Mouse (Mus musculus): ENCODE measurements around the gene Tbx2. TPM values are rescaled to one million over a fixed set of nuclear protein-coding genes. Genes with fewer than 3 reads are reported as not detected.
A peak's percentile ranks its signal among the peaks of the same experiment; 100 is the strongest.

Gene Tbx2
- polyA plus RNA-seq, 1 experiment from 2014 or later, result 0.43 TPM

DNA sequence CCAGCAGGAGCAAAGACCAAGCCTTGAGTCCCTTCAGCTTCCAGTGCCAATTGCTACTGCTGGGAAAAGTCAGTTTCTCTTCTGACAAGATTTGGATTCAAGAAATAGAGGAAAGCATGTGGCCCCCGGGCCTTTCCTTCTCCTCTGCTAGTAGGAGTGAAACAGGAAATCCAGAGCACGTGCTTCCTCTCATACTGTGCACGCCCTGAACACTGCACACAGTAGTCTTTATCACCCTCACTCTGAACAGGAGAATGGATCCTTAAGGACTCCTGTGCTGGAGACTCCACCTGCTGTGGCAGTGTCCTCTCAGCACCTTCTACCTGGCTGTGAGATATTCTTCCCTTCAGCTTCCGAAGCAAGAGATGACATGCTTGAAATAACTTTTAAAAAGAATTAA lies 21.1 kb upstream of the Tbx2 start:
- DNase-seq (ENCODE audit: low spot score), result no peak

DNA sequence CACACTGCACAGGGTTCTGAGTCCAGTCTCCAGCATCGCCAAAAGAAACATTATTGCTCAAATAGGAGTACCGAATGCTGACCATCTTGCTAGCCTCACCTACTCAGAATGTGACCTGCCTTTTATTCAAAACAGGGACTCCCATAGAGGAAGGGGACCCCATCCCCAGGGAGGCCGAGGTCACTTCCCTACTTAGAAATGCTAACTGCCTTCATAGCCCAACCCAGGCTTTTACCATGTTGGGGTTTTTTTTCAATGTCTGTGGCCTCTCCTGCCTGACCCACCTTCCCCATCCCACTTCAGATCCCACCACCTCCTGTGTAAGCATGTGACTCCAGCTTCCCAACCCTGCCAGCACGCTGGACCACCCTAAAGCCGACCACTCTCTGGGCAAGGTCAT lies 20.7 kb upstream of the Tbx2 start:
- 90% methylated on average over 5 of the region's 5 CpGs for WGBS
- H3K27me3 ChIP-seq (ENCODE audit: low read depth, poor library complexity, severe bottlenecking), result peaks cover 35% of the 10 kb centered on the region
- no peak overlapping the region for H3K4me3 ChIP-seq
- peaks cover 15% of the 10 kb centered on the region for H3K4me1 ChIP-seq
- no peaks in the 10 kb centered on the region for H3K9me3 ChIP-seq (replicated peaks)
- no peak overlapping the region for H3K27ac ChIP-seq (replicated peaks)
- no peaks in the 10 kb centered on the region for H3K36me3 ChIP-seq
- DNase-seq (ENCODE audit: low spot score), result no peak

More for the DNA sequence above, 21.1 kb upstream of the Tbx2 start:
- no peak overlapping the region for H3K4me3 ChIP-seq
- WGBS, result 81% methylated on average over 4 of the region's 4 CpGs
- H3K27ac ChIP-seq (replicated peaks), result no peak overlapping the region
- H3K4me1 ChIP-seq, result peaks cover 15% of the 10 kb centered on the region
- H3K36me3 ChIP-seq, result no peaks in the 10 kb centered on the region
- peaks cover 33% of the 10 kb centered on the region for H3K27me3 ChIP-seq (ENCODE audit: low read depth, poor library complexity, severe bottlenecking)
- no peaks in the 10 kb centered on the region for H3K9me3 ChIP-seq (replicated peaks)

DNA sequence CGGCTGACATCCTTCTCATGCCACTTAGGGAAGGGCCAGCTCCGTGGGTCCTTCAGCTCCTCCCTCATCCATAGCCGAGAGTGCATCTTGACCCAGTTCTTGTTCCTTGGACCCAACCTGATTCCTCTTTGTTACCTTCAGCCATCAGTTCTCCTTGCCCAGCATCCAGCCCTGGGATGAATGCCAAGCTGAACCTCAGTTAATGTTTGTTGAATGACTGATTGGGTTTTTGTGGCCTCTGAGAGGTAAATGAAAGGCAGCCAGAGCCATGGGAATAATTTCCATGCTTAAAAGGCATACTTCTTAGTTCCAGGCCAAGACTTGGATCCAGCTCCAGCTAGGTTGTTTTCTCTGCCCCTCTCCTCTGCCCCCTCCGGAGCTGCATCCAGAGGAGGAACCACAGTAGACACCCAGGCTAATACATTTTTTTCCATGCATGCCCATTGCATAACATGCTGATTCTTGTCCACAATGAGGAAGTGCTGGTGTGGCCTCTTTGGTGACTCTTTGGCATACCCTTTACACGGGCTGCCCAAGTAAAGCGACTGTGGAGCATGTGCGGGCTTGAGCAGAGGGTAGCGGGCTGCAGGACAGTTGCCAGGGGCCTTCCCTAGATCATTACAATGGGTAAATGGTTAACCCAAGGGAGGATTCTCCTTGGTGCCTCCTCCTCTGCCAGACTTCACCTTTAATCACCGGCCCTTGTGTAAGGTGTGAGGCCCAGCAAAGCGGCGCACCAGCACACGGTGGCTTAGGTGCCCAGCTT lies 20.0 kb upstream of the Tbx2 start:
- Histone ChIP-seq H3K36me3 (no peaks in the 10 kb centered on the region), H3K27ac (replicated peaks) (no peak overlapping the region), H3K4me3 (no peak overlapping the region), H3K27me3 (ENCODE audit: low read depth, poor library complexity, severe bottlenecking) (peaks cover 42% of the 10 kb centered on the region), H3K9me3 (replicated peaks) (no peaks in the 10 kb centered on the region), H3K4me1 (peaks cover 15% of the 10 kb centered on the region)
- no peak for DNase-seq (ENCODE audit: low spot score)
- WGBS, result 93% methylated on average over 12 of the region's 12 CpGs

DNA sequence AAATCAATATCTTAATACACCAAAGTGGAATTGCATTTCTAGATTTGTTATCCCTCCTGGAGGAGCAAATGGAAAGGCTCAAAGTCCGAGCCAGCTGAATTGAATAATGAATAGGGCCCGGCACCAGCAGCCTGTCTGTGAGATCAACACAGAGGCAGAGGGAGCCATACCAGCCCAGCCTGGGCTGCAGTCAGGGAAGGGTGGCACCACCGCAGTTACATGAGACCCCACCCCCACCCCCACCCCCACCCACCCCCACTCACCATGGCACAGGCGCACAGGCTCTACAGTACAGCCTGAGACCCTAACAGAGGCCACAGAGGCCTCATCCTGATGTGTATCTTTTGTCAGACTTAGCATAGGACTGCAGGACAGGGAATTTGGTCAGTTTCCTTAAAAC lies 17.7 kb upstream of the Tbx2 start:
- peaks cover 64% of the 10 kb centered on the region for H3K27me3 ChIP-seq (ENCODE audit: low read depth, poor library complexity, severe bottlenecking)
- no peaks in the 10 kb centered on the region for H3K36me3 ChIP-seq
- DNase-seq (ENCODE audit: low spot score), result no peak
- peaks cover 18% of the 10 kb centered on the region for H3K4me1 ChIP-seq
- H3K27ac ChIP-seq (replicated peaks), result no peak overlapping the region
- no peaks in the 10 kb centered on the region for H3K9me3 ChIP-seq (replicated peaks)
- WGBS, result 57% methylated on average over 4 of the region's 4 CpGs
- H3K4me3 ChIP-seq, result no peak overlapping the region

DNA sequence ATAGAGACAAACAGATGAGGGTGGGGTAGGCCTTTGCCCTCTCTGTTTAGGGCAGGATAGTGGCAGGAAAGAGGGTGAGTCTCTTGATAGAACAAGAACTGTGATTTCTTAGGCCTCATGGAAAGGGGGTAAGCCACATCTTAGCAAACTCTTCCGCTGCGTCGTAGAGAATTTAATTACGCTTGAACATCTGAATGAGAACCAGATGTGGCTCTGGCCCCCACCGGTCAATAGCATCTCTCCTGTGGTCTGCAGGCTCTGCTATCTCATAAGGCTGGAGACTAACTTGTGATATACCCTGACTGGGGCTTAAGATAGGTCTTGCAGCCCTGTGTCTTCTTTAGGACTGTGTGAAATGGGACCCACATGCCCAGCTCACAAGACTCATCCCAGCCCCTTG lies 15.9 kb upstream of the Tbx2 start:
- peaks cover 32% of the 10 kb centered on the region for H3K4me1 ChIP-seq
- no peak overlapping the region for H3K4me3 ChIP-seq
- 66% methylated on average over 5 of the region's 5 CpGs for WGBS
- peaks cover 77% of the 10 kb centered on the region for H3K27me3 ChIP-seq (ENCODE audit: low read depth, poor library complexity, severe bottlenecking)
- no peaks in the 10 kb centered on the region for H3K9me3 ChIP-seq (replicated peaks)
- no peak for DNase-seq (ENCODE audit: low spot score)
- H3K36me3 ChIP-seq, result no peaks in the 10 kb centered on the region
- H3K27ac ChIP-seq (replicated peaks), result no peak overlapping the region

DNA sequence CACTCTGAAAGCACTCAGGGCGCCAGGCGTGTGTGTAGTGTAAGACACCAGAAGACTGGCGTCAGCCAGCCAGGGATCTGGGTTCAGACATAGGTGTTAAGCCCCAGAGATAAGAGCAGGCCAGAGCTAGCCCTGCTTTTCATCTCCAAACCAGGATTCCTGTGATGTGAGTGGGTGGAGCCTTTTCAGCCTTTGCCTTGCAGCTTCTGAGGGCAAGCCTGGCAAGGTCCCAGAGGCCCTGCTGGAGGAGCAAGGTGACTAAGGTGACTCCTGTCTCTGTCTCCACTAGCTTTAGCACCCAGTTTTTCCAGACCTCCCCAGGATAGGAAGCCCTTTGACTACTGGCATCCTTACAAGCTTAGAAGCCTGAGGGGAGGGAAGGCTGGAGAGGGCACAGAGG lies 13.9 kb upstream of the Tbx2 start:
- H3K4me1 ChIP-seq, result peaks cover 38% of the 10 kb centered on the region
- no peaks in the 10 kb centered on the region for H3K9me3 ChIP-seq (replicated peaks)
- no peaks in the 10 kb centered on the region for H3K36me3 ChIP-seq
- whole genome bisulfite sequencing, result 82% methylated on average over 3 of the region's 3 CpGs
- peaks cover 83% of the 10 kb centered on the region for H3K27me3 ChIP-seq (ENCODE audit: low read depth, poor library complexity, severe bottlenecking)
- no peak for DNase-seq (ENCODE audit: low spot score)
- H3K27ac ChIP-seq (replicated peaks), result no peak overlapping the region
- H3K4me3 ChIP-seq, result no peak overlapping the region

DNA sequence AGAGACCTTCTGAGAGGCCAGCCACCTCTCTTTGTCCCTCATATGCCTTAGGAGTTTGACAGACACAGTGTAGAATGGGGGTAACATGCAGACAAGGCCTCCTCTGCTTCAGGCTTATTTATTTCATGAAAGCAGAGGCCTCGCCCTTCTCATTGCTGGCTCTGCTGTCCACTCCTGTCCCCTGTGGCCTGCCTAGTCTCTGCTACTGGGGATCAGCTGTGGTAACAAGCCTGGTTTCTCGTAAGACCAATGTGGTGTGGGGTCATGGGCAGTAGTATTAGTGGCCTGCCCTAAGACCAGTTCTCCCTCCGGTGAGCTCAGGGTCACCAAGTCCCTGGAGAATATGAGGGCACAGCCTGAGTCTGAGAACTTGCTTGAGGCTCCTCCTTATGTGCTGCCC lies 11.4 kb upstream of the Tbx2 start:
- Histone ChIP-seq H3K36me3 (no peaks in the 10 kb centered on the region), H3K4me1 (peaks cover 35% of the 10 kb centered on the region), H3K27ac (replicated peaks) (no peak overlapping the region), H3K4me3 (no peak overlapping the region), H3K27me3 (ENCODE audit: low read depth, poor library complexity, severe bottlenecking) (peaks cover 94% of the 10 kb centered on the region), H3K9me3 (replicated peaks) (no peaks in the 10 kb centered on the region)
- DNase-seq (ENCODE audit: low spot score), result no peak
- WGBS, result 84% methylated on average over 3 of the region's 3 CpGs

DNA sequence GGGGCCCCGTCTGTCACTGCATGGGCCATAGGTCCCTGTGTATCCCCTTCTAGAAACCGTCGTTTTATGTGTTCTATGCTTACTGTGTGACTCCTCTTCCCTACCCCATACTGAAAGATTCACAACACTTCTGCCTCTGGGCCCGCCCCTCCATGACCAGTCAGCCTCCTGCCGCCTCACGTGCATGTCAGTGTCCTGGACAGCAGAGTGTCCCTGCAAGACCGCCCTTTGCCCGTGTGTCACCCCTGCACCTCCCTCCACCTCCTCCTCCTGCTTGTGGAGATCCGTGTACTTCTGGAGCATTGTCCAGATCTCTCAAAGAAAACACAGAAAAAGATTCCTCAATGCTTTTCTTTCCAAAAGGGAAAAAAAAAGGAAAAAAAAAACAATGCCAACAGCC lies 10.7 kb upstream of the Tbx2 start:
- no peak for DNase-seq (ENCODE audit: low spot score)
- Histone ChIP-seq H3K27me3 (ENCODE audit: low read depth, poor library complexity, severe bottlenecking) (peaks cover 96% of the 10 kb centered on the region), H3K36me3 (no peaks in the 10 kb centered on the region), H3K9me3 (replicated peaks) (no peaks in the 10 kb centered on the region), H3K4me3 (no peak overlapping the region), H3K27ac (replicated peaks) (no peak overlapping the region), H3K4me1 (peaks cover 35% of the 10 kb centered on the region)
- WGBS, result 83% methylated on average over 9 of the region's 9 CpGs

DNA sequence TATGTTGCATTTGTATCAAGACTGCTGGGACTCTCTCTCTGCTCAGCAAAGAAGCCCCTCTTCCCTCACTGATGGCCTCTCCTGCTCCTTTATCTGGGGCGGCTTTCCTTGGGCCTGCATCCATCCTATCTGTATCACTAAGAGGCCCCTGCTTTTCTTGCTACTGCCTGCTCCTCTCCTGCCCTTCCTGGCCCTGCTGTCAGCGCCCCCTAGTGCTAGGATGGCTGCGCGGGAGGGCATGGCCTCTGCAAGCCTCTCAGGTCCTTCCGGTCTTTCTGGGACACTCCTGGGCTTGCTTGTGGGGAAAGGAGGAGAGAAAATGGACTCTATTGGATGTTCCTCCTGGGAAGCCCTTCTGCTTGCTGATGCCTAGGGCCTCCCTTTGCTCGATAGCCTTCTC lies 9.2 kb upstream of the Tbx2 start:
- 13% methylated on average over 6 of the region's 6 CpGs for WGBS
- Histone ChIP-seq H3K27ac (replicated peaks) (no peak overlapping the region), H3K4me3 (no peak overlapping the region), H3K27me3 (ENCODE audit: low read depth, poor library complexity, severe bottlenecking) (peaks cover 96% of the 10 kb centered on the region), H3K36me3 (no peaks in the 10 kb centered on the region), H3K4me1 (peaks cover 50% of the 10 kb centered on the region), H3K9me3 (replicated peaks) (no peaks in the 10 kb centered on the region)
- DNase-seq (ENCODE audit: low spot score), result peak; percentile 83

DNA sequence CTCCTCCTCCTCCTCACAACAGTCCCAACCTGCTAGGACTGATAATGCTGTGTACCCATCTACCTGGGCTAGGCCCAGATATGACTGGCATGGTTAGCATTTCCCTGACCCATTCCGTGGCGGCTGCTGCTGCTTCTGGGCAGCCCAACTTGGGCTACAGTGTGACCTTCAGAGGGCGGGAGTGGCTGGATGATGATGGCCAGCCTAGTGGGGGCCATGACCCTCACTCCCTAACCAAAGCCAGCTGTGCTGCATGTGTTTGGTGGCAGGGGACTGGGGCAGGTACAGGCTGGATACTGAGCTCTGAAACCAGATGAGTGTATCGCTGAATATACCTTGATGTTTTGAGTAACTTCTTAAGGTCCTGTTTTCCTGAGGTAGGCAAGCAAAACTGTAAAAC lies 8.6 kb upstream of the Tbx2 start:
- H3K4me3 ChIP-seq, result no peak overlapping the region
- peaks cover 55% of the 10 kb centered on the region for H3K4me1 ChIP-seq
- H3K27me3 ChIP-seq (ENCODE audit: low read depth, poor library complexity, severe bottlenecking), result peaks cover 96% of the 10 kb centered on the region
- no peaks in the 10 kb centered on the region for H3K9me3 ChIP-seq (replicated peaks)
- no peak overlapping the region for H3K27ac ChIP-seq (replicated peaks)
- no peak for DNase-seq (ENCODE audit: low spot score)
- WGBS, result 83% methylated on average over 4 of the region's 4 CpGs
- H3K36me3 ChIP-seq, result no peaks in the 10 kb centered on the region

DNA sequence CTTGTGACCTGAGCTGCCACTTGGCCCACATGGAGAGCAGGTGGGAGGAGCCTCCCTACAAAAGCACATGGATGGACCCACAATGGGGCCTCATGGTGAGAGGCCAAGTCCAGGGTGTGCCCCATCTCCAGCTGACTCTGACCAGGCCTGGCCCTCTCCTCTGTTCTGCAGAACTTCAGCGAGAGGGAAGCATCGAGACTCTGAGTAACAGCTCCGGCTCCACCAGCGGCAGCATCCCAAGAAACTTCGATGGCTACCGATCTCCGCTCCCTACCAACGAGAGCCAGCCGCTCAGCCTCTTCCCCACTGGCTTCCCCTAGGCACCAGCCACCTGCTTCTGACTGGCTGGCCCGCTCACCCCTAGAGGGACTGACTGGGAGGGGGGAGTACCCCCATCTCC lies 7.3 kb upstream of the Tbx2 start:
- 67% methylated on average over 10 of the region's 10 CpGs for WGBS
- Histone ChIP-seq H3K27ac (replicated peaks) (no peak overlapping the region), H3K36me3 (no peaks in the 10 kb centered on the region), H3K4me3 (no peak overlapping the region), H3K9me3 (replicated peaks) (no peaks in the 10 kb centered on the region), H3K4me1 (peaks cover 61% of the 10 kb centered on the region), H3K27me3 (ENCODE audit: low read depth, poor library complexity, severe bottlenecking) (peaks cover 98% of the 10 kb centered on the region)
- DNase-seq (ENCODE audit: low spot score), result no peak

DNA sequence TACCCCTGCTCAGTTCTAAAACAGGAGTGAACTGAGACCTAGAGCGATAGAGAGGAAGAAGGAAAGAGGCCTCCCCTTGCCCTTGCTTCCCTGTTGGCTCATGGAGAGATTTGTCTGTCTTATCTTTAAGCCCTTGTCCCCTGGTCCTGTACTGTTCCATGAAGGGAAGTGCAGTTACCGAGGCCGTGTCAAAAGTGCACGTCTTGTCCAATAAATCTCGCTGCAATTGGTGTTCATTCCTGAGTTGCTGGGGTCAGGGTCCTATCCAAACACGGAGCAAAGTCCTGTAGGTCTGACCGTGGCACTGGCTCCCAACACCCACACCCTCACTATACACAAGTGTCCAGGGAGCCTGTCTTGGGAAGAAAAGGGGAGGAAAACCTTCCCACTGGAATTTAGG lies 6.5 kb upstream of the Tbx2 start:
- DNase-seq (ENCODE audit: low spot score), result no peak
- Histone ChIP-seq H3K27me3 (ENCODE audit: low read depth, poor library complexity, severe bottlenecking) (peaks cover 98% of the 10 kb centered on the region), H3K4me3 (no peak overlapping the region), H3K4me1 (peaks cover 61% of the 10 kb centered on the region), H3K27ac (replicated peaks) (no peak overlapping the region), H3K9me3 (replicated peaks) (no peaks in the 10 kb centered on the region), H3K36me3 (no peaks in the 10 kb centered on the region)
- 80% methylated on average over 7 of the region's 7 CpGs for WGBS

DNA sequence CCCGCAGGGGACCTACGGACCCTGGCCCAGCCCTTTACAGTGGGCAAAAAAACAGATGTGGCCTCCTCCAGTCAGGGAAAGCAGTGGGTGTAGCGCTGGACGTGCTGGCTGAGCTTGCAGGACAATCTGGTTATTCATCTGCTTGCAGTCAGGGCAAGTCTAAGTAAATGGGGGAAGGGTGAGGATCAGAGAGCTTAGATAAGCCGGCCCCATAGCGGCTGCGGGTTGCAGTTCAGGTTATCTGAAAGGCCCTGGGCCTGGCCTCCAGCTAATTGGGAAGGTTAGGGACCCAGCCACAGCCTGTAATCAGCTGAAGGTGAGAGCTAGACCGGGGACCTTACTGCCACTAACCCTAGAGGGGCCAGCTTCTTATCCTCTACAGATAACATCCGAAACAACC lies 5.0 kb upstream of the Tbx2 start:
- peaks cover 70% of the 10 kb centered on the region for H3K4me1 ChIP-seq
- H3K4me3 ChIP-seq, result no peak overlapping the region
- 5% methylated on average over 9 of the region's 9 CpGs for WGBS
- H3K36me3 ChIP-seq, result no peaks in the 10 kb centered on the region
- DNase-seq (ENCODE audit: low spot score), result peak; percentile 35
- H3K9me3 ChIP-seq (replicated peaks), result no peaks in the 10 kb centered on the region
- no peak overlapping the region for H3K27ac ChIP-seq (replicated peaks)
- H3K27me3 ChIP-seq (ENCODE audit: low read depth, poor library complexity, severe bottlenecking), result peaks cover 98% of the 10 kb centered on the region

Measured in midbrain, embryonic 10.5 days (tissue).